Mouse (Mus musculus): ENCODE measurements around the gene Onecut1.

Gene Onecut1

GRCm38 (mm10) chr9:74861561-74861980 lies at the start of gene Onecut1:
Gene Onecut1 (plus strand): TSS chr9:74861921.
- DNase-seq (ENCODE audit: low spot score in 2 of 2), result peak in 1 of 2 experiments; percentile 41

GRCm38 (mm10) chr9:74819736-74820511 lies 41.8 kb upstream of the Onecut1 start:
- DNase-seq (ENCODE audit: low spot score in 2 of 2), result no peak

GRCm38 (mm10) chr9:74825102-74825501 lies 36.6 kb upstream of the Onecut1 start:
- DNase-seq (ENCODE audit: low spot score in 2 of 2), result no peak

GRCm38 (mm10) chr9:74829206-74829605 lies 32.5 kb upstream of the Onecut1 start:
- no peak for DNase-seq (ENCODE audit: low spot score in 2 of 2)

- no peak for DNase-seq (ENCODE audit: low spot score in 2 of 2)
Observed at GRCm38 (mm10) chr9:74842890-74843289, 18.8 kb upstream of the Onecut1 start.

GRCm38 (mm10) chr9:74846867-74847830 lies 14.6 kb upstream of the Onecut1 start:
- no peak for DNase-seq (ENCODE audit: low spot score in 2 of 2)

GRCm38 (mm10) chr9:74848411-74849194 lies 13.1 kb upstream of the Onecut1 start:
- no peak for DNase-seq (ENCODE audit: low spot score in 2 of 2)

- no peak for DNase-seq (ENCODE audit: low spot score in 2 of 2)
Observed at GRCm38 (mm10) chr9:74849195-74849978, 12.3 kb upstream of the Onecut1 start.

- DNase-seq (ENCODE audit: low spot score in 2 of 2), result no peak
Observed at GRCm38 (mm10) chr9:74849979-74850780, 11.5 kb upstream of the Onecut1 start.

GRCm38 (mm10) chr9:74850781-74851145 lies 11.0 kb upstream of the Onecut1 start:
- DNase-seq (ENCODE audit: low spot score in 2 of 2), result no peak

- no peak for DNase-seq (ENCODE audit: low spot score in 2 of 2)
Observed at GRCm38 (mm10) chr9:74851601-74852000, 10.1 kb upstream of the Onecut1 start.

GRCm38 (mm10) chr9:74852361-74852760 lies 9.4 kb upstream of the Onecut1 start:
- no peak for DNase-seq (ENCODE audit: low spot score in 2 of 2)

GRCm38 (mm10) chr9:74853191-74854072 lies 8.3 kb upstream of the Onecut1 start:
- DNase-seq (ENCODE audit: low spot score in 2 of 2), result no peak

- DNase-seq (ENCODE audit: low spot score in 2 of 2), result no peak
Observed at GRCm38 (mm10) chr9:74854073-74854591, 7.6 kb upstream of the Onecut1 start.

GRCm38 (mm10) chr9:74855446-74855845 lies 6.3 kb upstream of the Onecut1 start:
- DNase-seq (ENCODE audit: low spot score in 2 of 2), result no peak

- no peak for DNase-seq (ENCODE audit: low spot score in 2 of 2)
Observed at GRCm38 (mm10) chr9:74856578-74857507, 4.9 kb upstream of the Onecut1 start.

- no peak for DNase-seq (ENCODE audit: low spot score in 2 of 2)
Observed at GRCm38 (mm10) chr9:74857508-74857840, 4.2 kb upstream of the Onecut1 start.

- no peak for DNase-seq (ENCODE audit: low spot score in 2 of 2)
Observed at GRCm38 (mm10) chr9:74858111-74858510, 3.6 kb upstream of the Onecut1 start.
